8 mouse cellular contexts compared by ENCODE assay signal in genomic region chr4:150396339-150396738, GRCm38 (mm10).
A peak's percentile ranks its signal among the peaks of the same experiment; 100 is the strongest.
DNase-seq lines count a peak whose midpoint lies in the region; ATAC-seq lines count a peak whose summit lies in the region.
"Had no signal": no experiment of that assay in that cellular context is flagged by ENCODE, and none has a peak within 500 bp of the region (broad histone marks: within the 10 kb centered on the region; RNA-seq: fewer than 3 reads in every experiment).

No protein-coding gene starts in this region.

- H3K27me3 ChIP-seq in embryonic facial prominence, embryonic 10.5 days (replicated peaks; ENCODE audit: low read depth, poor library complexity, severe bottlenecking): no peaks in the 10 kb centered on the region
- no peaks in the 10 kb centered on the region for H3K27me3 ChIP-seq in hindbrain, embryonic 15.5 days
- H3K27me3 ChIP-seq in limb, embryonic 15.5 days: no peaks in the 10 kb centered on the region

- 0 out of 2 replicates have a peak overlapping the region, but pooled peaks have one; percentile 76 for H3K27ac ChIP-seq in embryonic facial prominence, embryonic 10.5 days (replicated peaks)
- H3K27ac ChIP-seq in hindbrain, embryonic 15.5 days (replicated peaks): peak overlapping the region; percentile 80
- H3K27ac ChIP-seq in limb, embryonic 15.5 days: peak overlapping the region; percentile 77

- H3K4me2 ChIP-seq in hindbrain, embryonic 15.5 days: peak overlapping the region; percentile 26; the same call in 1 of the 2 replicates
- H3K4me2 ChIP-seq in limb, embryonic 15.5 days: no peak overlapping the region

- H3K9ac ChIP-seq in hindbrain, embryonic 15.5 days: peak overlapping the region; percentile 8; the same call in 1 of the 2 replicates
- no peak overlapping the region for H3K9ac ChIP-seq in limb, embryonic 15.5 days

- peak; percentile 59 for DNase-seq in NIH3T3 (ENCODE audit: low read depth)
- DNase-seq in embryonic facial prominence, embryonic 10.5 days (ENCODE audit: low spot score): no peak
- no peak for DNase-seq in layer of hippocampus, adult 8-10 months (ENCODE audit: low spot score in 2 of 2)
- no peak for DNase-seq in layer of hippocampus, postnatal 25 days (ENCODE audit: extremely low spot score in 1 of 2, low spot score in 1 of 2)
- DNase-seq in cerebellum, adult 18-20 months: no peak

- no peak overlapping the region; the same call in 1 of the 2 replicates for H3K4me3 ChIP-seq in embryonic facial prominence, embryonic 10.5 days
- no peak overlapping the region for H3K4me3 ChIP-seq in hindbrain, embryonic 15.5 days
- no peak overlapping the region for H3K4me3 ChIP-seq in limb, embryonic 15.5 days
- H3K4me3 ChIP-seq: erythroblast, embryonic 14.5 days had no signal

- H3K4me1 ChIP-seq in embryonic facial prominence, embryonic 10.5 days: peaks cover 89% of the 10 kb centered on the region
- H3K4me1 ChIP-seq in hindbrain, embryonic 15.5 days (replicated peaks): peaks cover 83% of the 10 kb centered on the region
- peaks cover 50% of the 10 kb centered on the region for H3K4me1 ChIP-seq in limb, embryonic 15.5 days

- no peaks in the 10 kb centered on the region for H3K9me3 ChIP-seq in embryonic facial prominence, embryonic 10.5 days
- no peaks in the 10 kb centered on the region for H3K9me3 ChIP-seq in hindbrain, embryonic 15.5 days
- H3K9me3 ChIP-seq in limb, embryonic 15.5 days: no peaks in the 10 kb centered on the region

- H3K36me3 ChIP-seq in embryonic facial prominence, embryonic 10.5 days (replicated peaks): no peaks in the 10 kb centered on the region
- no peaks in the 10 kb centered on the region for H3K36me3 ChIP-seq in hindbrain, embryonic 15.5 days
- H3K36me3 ChIP-seq in limb, embryonic 15.5 days: no peaks in the 10 kb centered on the region

- ATAC-seq in hindbrain, embryonic 15.5 days (ENCODE audit: low FRiP score, low read depth): no peak
- no peak for ATAC-seq in limb, embryonic 15.5 days (ENCODE audit: insufficient number of reproducible peaks, low FRiP score, low TSS enrichment, low read depth)
